Mouse (Mus musculus): ENCODE data around the gene Eif2ak3. TPM values are rescaled to one million over a fixed set of nuclear protein-coding genes. Genes with fewer than 3 reads are reported as not detected.

Gene Eif2ak3
- total RNA-seq, 2 experiments from 2014 or later: 19.4 to 20.0 TPM

- DNase-seq: no peak
These were observed 13.8 kb upstream of the Eif2ak3 start for GRCm38 (mm10) chr6:70830552-70830951.

GRCm38 (mm10) chr6:70831179-70831839, 13.0 kb upstream of the Eif2ak3 start:
- no peak for DNase-seq

- no peak for DNase-seq
These were observed 7.0 kb upstream of the Eif2ak3 start for GRCm38 (mm10) chr6:70837297-70837696.

- DNase-seq: no peak
These were observed 5.8 kb upstream of the Eif2ak3 start for GRCm38 (mm10) chr6:70838532-70838931.

- no peak for DNase-seq
These were observed 4.0 kb upstream of the Eif2ak3 start for GRCm38 (mm10) chr6:70840281-70840680.

- peak in 1 of 2 experiments; percentile 35 for DNase-seq
These were observed 1.3 kb upstream of the Eif2ak3 start for GRCm38 (mm10) chr6:70842991-70843390.

GRCm38 (mm10) chr6:70844896-70845646, 756 bp downstream of the Eif2ak3 start:
- DNase-seq: peak in 1 of 2 experiments; percentile 38

- no peak for DNase-seq
These were observed 3.1 kb downstream of the Eif2ak3 start for GRCm38 (mm10) chr6:70847386-70847785.

GRCm38 (mm10) chr6:70853371-70853770, 9.1 kb downstream of the Eif2ak3 start:
- DNase-seq: no peak

GRCm38 (mm10) chr6:70855529-70856309, 11.4 kb downstream of the Eif2ak3 start:
- DNase-seq: no peak

- DNase-seq: no peak
These were observed 18.4 kb downstream of the Eif2ak3 start for GRCm38 (mm10) chr6:70862726-70863125.

- no peak for DNase-seq
These were observed 20.0 kb downstream of the Eif2ak3 start for GRCm38 (mm10) chr6:70864285-70864684.

GRCm38 (mm10) chr6:70866761-70867160, 22.4 kb downstream of the Eif2ak3 start:
- no peak for DNase-seq

- DNase-seq: no peak
These were observed 23.0 kb downstream of the Eif2ak3 start for GRCm38 (mm10) chr6:70867297-70867696.

GRCm38 (mm10) chr6:70871511-70871980, 27.2 kb downstream of the Eif2ak3 start:
- no peak for DNase-seq

- DNase-seq: peak; percentile 49 to 67
These were observed 27.8 kb downstream of the Eif2ak3 start for GRCm38 (mm10) chr6:70872128-70872527.

- no peak for DNase-seq
These were observed 28.3 kb downstream of the Eif2ak3 start for GRCm38 (mm10) chr6:70872570-70872969.

- no peak for DNase-seq
These were observed 29.9 kb downstream of the Eif2ak3 start for GRCm38 (mm10) chr6:70874035-70874775.

GRCm38 (mm10) chr6:70875017-70875416, 30.7 kb downstream of the Eif2ak3 start:
- DNase-seq: no peak

- peak; percentile 67 to 76 for DNase-seq
These were observed 36.5 kb downstream of the Eif2ak3 start for GRCm38 (mm10) chr6:70880714-70881304.

GRCm38 (mm10) chr6:70887993-70888392, 43.7 kb downstream of the Eif2ak3 start:
- DNase-seq: no peak

Measured in adrenal gland, postnatal 36 days (tissue).